Mouse (Mus musculus): ENCODE measurements around the gene Map4k5. TPM values are rescaled to one million over a fixed set of nuclear protein-coding genes. Genes with fewer than 3 reads are reported as not detected.

Gene Map4k5
- polyA plus RNA-seq, 1 experiment from 2014 or later = 23.2 TPM

DNA sequence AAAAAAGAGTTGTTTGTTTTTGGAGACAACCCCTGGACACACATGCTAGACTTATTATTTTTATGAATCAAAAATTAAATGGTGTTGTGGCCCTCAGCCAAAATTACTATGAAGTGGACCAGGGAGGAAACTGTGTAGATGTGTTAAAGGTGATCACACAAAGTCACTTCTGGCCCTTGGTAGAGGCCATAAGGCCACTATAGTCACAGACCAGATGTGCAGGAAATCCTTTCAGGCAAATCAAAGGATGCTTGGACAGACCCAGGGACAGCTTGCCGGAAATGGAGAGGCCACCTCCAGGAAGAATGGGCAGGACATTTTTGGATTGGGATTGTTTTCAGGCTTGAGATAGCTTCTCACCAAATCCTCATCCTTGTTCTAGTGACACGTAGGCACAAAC, 131.4 kb downstream of the Map4k5 start:
- no peaks in the 10 kb centered on the region for H3K27me3 ChIP-seq (ENCODE audit: insufficient read depth, poor library complexity, severe bottlenecking)
- peaks cover 29% of the 10 kb centered on the region for H3K4me1 ChIP-seq (replicated peaks)
- DNase-seq (ENCODE audit: low spot score) = no peak
- 73% methylated on average over 2 of the region's 2 CpGs for WGBS
- no peaks in the 10 kb centered on the region for H3K36me3 ChIP-seq
- H3K27ac ChIP-seq = no peak overlapping the region
- H3K4me3 ChIP-seq = no peak overlapping the region
- no peaks in the 10 kb centered on the region for H3K9me3 ChIP-seq

DNA sequence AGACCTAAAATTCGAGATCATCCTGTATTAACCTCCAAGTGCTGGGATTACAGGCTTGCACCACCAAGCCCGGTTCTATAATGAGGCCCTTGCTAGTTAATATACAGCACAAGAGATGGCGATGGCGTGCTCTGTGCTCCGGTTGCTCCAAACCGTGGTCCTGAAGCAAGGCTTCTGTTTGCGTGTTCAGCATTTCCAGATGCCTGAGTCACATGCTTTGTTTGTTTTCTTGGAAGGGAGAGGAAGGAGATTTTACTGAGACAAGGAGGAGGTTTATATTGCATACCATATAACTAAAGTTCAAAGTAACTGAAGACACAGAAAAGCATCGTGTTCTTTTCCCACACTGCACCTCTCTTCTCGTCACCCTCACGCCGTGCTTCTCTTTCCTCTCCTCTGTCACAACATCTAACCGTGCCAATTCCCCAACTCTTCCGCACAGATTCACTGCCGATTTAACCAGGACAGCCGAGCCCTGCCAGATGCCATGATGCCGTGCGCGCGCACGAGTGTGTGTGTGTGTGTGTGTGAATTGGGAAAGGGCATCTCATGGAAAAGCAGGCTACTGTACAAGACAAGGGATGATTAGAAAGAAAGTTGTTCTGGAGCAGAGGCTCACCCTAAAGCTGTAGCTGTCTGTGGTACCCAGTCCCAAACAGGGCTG, 132.1 kb downstream of the Map4k5 start:
- no peak for DNase-seq (ENCODE audit: low spot score)
- Histone ChIP-seq H3K27ac (no peak overlapping the region), H3K36me3 (no peaks in the 10 kb centered on the region), H3K9me3 (no peaks in the 10 kb centered on the region), H3K4me3 (no peak overlapping the region), H3K27me3 (ENCODE audit: insufficient read depth, poor library complexity, severe bottlenecking) (no peaks in the 10 kb centered on the region), H3K4me1 (replicated peaks) (peaks cover 25% of the 10 kb centered on the region)
- 93% methylated on average over 20 of the region's 20 CpGs for WGBS

DNA sequence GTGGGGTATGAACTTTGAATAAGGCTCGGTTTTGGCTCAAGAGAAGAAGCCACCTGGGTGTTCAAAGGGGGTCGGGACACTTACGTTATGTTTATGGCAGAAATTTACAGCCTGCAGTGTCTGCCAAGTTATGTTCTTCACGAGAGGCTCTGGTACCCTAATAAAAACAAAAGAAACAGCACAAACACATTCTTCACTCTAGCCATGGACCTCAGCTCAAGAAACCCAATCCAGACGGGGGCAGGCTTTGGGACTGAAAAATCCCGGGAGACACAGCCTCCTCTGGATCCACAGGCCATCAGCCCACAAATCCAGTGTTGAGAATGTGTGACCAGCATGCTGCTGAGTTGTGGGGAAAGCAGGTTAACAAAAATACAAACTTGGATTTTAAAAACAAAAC, 133.0 kb downstream of the Map4k5 start:
- H3K36me3 ChIP-seq = no peaks in the 10 kb centered on the region
- no peaks in the 10 kb centered on the region for H3K27me3 ChIP-seq (ENCODE audit: insufficient read depth, poor library complexity, severe bottlenecking)
- peak overlapping the region; percentile 56 for H3K27ac ChIP-seq
- H3K4me1 ChIP-seq (replicated peaks) = peaks cover 20% of the 10 kb centered on the region
- DNase-seq (ENCODE audit: low spot score) = no peak
- H3K9me3 ChIP-seq = no peaks in the 10 kb centered on the region
- no peak overlapping the region for H3K4me3 ChIP-seq
- WGBS = 77% methylated on average over 6 of the region's 6 CpGs

DNA sequence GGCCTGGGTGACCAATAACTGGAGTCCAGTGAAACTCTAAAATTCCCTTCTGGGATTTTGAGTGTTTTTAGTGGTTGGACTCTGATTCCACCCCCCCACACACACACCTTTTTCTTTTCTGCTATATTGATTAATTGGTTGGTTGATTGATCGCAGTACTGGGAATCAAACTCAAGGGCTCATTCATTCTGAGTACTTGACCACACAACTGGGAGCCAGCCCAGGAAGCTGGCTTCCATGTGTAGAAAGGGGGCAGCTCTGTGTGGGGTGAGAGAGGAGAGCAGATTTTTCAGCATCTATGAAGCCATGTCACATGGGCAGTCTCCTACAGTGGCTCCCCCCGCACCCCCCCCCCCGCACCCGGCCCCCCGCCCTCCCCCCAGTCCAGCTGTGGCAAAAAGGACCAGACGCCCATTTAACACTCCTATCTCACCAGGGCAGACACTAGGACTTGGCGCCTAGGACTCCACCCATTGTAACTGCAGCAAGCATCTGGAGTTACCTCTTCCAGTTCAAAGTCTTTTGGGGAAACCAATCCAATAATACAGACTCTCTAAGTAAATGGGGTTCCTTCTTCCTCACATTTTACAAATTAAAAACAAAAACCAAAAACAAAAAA, 133.6 kb downstream of the Map4k5 start:
- Histone ChIP-seq H3K4me1 (replicated peaks) (peaks cover 20% of the 10 kb centered on the region), H3K36me3 (no peaks in the 10 kb centered on the region), H3K27me3 (ENCODE audit: insufficient read depth, poor library complexity, severe bottlenecking) (no peaks in the 10 kb centered on the region), H3K27ac (peak overlapping the region; percentile 83), H3K4me3 (peak overlapping the region; percentile 44; the same call in 1 of the 2 replicates), H3K9me3 (no peaks in the 10 kb centered on the region)
- peak; percentile 11 for DNase-seq (ENCODE audit: low spot score)
- WGBS = 51% methylated on average over 7 of the region's 7 CpGs

DNA sequence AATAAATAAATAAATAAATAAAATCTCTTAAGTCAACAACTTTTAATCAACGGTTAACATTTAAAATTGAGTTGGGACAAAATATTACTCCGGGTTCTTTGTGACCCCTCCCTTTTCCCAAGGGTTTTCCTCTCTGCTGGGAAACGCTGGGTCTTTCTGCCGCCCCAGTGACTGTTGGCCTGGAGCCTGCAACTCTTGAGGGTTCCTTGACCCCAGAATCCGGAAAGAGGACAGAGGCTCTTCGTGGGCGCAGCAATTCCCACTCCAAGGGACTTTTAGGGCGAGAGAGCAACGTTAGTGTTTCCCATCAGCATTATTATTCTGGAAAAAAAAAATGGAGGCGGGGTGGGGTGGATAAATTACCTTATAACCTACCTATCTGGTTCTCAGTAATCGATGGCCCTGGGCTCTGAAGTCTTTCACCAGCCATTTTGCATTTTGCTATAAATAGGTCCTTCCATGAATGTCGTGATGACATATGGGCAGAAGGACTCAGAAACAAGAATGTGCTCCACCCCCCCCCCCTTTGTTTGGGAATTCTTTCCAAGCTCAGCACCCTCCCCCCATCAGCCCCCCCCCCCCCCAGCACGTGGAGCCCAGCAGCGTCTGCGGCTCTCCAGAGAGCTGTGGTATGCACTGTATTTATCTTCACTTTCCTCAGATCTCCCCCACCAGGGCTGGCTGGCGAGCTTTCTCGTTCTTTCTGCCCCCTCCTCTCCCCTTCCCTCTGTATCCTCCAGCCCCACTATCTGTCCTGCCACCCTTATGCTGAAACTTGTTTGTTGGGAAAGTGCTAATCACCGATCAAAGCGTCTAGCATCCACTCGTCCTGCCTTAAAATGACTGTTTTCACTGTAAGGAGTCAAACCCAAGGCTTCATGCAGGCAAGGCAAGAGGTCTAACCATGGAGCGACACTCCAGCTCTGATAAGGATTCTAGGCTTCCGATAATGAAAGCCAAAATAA, 134.5 kb downstream of the Map4k5 start:
- H3K27me3 ChIP-seq (ENCODE audit: insufficient read depth, poor library complexity, severe bottlenecking) = no peaks in the 10 kb centered on the region
- H3K4me1 ChIP-seq (replicated peaks) = peaks cover 20% of the 10 kb centered on the region
- peak overlapping the region; percentile 44 for H3K4me3 ChIP-seq
- no peaks in the 10 kb centered on the region for H3K36me3 ChIP-seq
- H3K9me3 ChIP-seq = no peaks in the 10 kb centered on the region
- H3K27ac ChIP-seq = peak overlapping the region; percentile 83
- peak; percentile 47 for DNase-seq (ENCODE audit: low spot score)
- WGBS = 9% methylated on average over 22 of the region's 22 CpGs

DNA sequence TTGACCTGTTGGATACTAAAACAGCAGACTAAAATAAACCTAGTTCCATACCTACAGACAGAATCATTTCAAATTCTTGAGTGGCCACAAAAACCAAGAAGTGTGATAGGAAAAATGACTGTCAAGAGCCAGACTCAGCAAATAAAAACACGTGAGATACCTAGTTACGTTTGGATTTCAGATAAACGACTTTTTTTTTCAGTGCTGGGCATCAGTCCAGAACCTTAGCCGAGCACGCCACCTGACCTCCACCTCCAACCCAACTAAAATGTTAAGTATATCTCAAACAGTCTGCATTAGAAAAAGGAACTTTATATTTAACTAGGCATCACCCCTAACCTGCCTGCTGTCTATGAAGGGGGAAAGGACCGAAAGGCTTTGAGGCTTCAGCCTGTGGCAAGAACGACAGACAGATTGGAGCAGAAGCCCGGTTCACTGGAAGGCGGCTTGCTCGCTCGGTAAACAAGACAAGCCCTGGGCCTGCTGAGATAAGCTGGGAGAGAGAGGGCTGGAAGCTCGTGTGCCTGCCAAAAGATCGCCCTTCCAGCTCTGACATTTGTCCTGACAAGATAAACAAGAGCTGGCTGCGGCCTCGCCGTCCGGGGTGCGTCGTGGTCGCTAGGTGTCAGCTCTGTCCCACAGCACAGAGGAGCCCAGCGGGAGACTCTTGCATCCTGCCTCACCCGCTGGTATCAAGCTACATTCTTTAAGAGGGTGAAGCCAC, 135.4 kb downstream of the Map4k5 start:
- no peaks in the 10 kb centered on the region for H3K27me3 ChIP-seq (ENCODE audit: insufficient read depth, poor library complexity, severe bottlenecking)
- peak; percentile 77 for DNase-seq (ENCODE audit: low spot score)
- peak overlapping the region; percentile 65 for H3K27ac ChIP-seq
- 16% methylated on average over 22 of the region's 22 CpGs for WGBS
- H3K36me3 ChIP-seq = no peaks in the 10 kb centered on the region
- peaks cover 20% of the 10 kb centered on the region for H3K4me1 ChIP-seq (replicated peaks)
- no peaks in the 10 kb centered on the region for H3K9me3 ChIP-seq
- peak overlapping the region; percentile 44 for H3K4me3 ChIP-seq

DNA sequence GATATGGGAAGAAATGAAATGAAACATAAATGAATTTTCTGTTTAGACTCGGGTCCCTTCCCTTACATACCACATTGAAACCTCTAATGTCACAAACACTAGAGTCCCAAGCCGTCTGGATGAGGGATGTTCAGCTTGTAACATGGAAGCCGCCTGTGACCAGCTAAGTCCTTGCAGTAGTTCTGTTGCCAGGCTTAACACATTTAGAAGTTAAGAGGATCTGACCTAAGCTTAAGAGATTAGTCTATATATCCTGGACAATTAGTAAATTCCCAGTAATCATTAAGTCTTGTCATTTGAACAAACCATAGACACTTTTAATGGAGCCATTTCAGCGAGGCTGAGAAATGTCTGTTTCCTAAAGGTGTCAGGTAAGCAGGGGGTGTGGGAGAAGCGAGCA, 137.0 kb downstream of the Map4k5 start:
- no peaks in the 10 kb centered on the region for H3K9me3 ChIP-seq
- DNase-seq (ENCODE audit: low spot score) = no peak
- WGBS = 80% methylated on average over 5 of the region's 5 CpGs

DNA sequence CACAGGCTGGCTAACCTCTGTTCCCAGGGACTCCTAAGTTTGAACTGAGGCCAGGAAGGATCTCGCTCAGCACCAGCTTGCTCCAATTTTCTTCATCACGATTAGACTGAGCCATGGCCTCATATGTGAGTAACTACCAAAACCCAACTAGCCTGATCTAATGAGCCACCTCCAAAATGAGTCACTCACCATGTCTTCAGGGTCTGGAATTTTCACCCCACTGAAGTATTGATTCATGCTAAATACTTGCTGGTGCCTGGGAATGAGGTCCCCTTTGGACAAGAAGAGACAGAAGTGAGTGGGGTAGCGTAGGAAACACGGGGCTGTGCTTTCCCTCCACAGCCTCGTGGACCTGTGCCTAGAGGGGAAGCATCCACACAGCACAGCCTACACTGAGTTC, 139.1 kb downstream of the Map4k5 start:
- Histone ChIP-seq H3K27ac (peak overlapping the region; percentile 40; the same call in 1 of the 2 replicates), H3K4me1 (replicated peaks) (peaks cover 25% of the 10 kb centered on the region), H3K4me3 (no peak overlapping the region), H3K27me3 (ENCODE audit: insufficient read depth, poor library complexity, severe bottlenecking) (no peaks in the 10 kb centered on the region), H3K9me3 (no peaks in the 10 kb centered on the region), H3K36me3 (no peaks in the 10 kb centered on the region)
- WGBS = 85% methylated on average over 5 of the region's 5 CpGs
- DNase-seq (ENCODE audit: low spot score) = no peak

More for the DNA sequence above, 137.0 kb downstream of the Map4k5 start:
- no peaks in the 10 kb centered on the region for H3K36me3 ChIP-seq
- no peaks in the 10 kb centered on the region for H3K27me3 ChIP-seq (ENCODE audit: insufficient read depth, poor library complexity, severe bottlenecking)
- H3K4me1 ChIP-seq (replicated peaks) = peaks cover 31% of the 10 kb centered on the region
- no peak overlapping the region for H3K4me3 ChIP-seq
- H3K27ac ChIP-seq = no peak overlapping the region

MicroRNAs encoded within 50 kb of the gene (microRNA counts, 519-probe panel; counts per million panel counts)
- 1,255 counts per million, percentile 77 among the panel's probes with 10 or more counts for microRNA mmu-miR-681

Other genes with a start within 250 kb of the Map4k5 start
- gene Sos2, start 211.3 kb downstream of the Map4k5 start, polyA plus RNA-seq (2016; fragmentation: Nextera tagmentation; extraction: Ambion mirVana) = 8.5 and 10.1 TPM in 2 replicates
- gene L2hgdh, start 168.3 kb downstream of the Map4k5 start, polyA plus RNA-seq (2016; fragmentation: Nextera tagmentation; extraction: Ambion mirVana) = 12.8 and 17.2 TPM in 2 replicates
- 20.3 and 21.2 TPM in 2 replicates for gene Atp5s, start 168.2 kb downstream of the Map4k5 start, polyA plus RNA-seq (2016; fragmentation: Nextera tagmentation; extraction: Ambion mirVana)
- 0.62 and 0.71 TPM in 2 replicates for gene Cdkl1, start 101.9 kb downstream of the Map4k5 start, polyA plus RNA-seq (2016; fragmentation: Nextera tagmentation; extraction: Ambion mirVana)
- 22.5 and 45.8 TPM in 2 replicates for gene Atl1, start 586 bp downstream of the Map4k5 start, polyA plus RNA-seq (2016; fragmentation: Nextera tagmentation; extraction: Ambion mirVana)
- gene Sav1, start 93.8 kb upstream of the Map4k5 start, polyA plus RNA-seq (2016; fragmentation: Nextera tagmentation; extraction: Ambion mirVana) = 5.2 and 5.4 TPM in 2 replicates
- 10.3 and 13.7 TPM in 2 replicates for gene Nin, start 220.5 kb upstream of the Map4k5 start, polyA plus RNA-seq (2016; fragmentation: Nextera tagmentation; extraction: Ambion mirVana)

Data from hindbrain, embryonic 10.5 days (tissue).